Mouse (Mus musculus): Measurements from ENCODE around the gene Gpcpd1.

The Gpcpd1 gene

DNA sequence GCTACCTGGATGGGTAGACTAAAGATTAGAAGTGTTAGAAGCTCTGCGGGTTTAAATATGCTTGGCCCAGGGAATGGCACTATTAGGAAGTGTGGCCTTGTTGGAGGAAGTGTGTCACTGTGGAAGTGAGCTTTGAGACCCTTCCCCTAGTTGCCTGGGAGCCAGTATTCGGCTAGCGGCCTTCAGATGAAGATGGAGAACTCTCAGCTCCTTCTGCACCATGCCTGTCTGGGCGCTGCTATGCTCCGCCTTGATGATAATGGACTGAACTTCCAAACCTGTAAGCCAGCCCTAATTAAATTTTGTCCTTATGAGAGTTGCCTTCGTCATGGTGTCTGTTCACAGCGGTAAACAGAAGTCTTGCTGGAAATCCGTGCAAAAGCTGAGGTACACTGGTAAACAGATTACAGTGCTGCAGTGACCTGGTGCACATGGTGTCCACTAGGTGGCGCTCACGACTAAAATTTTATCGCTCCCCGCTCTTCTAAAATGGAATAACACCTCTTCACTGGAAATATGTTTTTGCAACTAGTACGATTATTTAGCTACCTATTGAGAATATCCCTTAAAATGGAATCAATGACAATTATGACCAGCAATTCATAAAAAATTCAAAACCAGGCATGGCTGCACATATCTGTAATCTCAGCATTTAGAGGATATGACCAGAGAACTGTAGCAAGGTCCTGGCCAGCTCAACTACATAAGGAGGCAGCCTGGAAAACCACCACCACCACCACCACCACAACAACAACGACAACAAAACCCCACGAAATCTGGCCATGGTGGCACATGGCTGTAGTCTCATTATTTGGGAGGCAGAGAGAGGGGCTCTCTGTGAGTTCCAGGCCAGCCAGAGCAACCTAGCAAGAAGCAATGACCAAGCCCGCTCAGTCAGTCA lies 71.1 kb downstream of the Gpcpd1 start:
- peak; percentile 83 to 91 for DNase-seq

DNA sequence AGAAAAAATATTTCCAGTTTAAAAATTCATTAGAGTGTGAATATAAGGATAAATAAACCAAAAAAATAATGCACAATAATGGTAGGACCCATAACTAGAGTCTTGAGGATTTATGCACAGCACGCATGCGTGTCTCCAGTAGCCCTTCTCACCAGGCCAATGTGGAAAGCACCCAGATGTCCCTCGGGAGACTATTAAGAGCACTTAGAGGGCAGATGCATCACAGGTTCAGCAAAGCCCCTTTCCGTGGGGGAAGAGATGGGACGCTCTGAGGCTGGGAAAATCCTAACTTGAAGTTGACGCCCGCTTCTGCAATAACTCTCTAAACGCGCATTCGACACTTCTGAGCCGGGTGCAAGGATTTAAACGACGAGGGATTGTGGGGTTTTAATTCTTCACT lies 71.9 kb downstream of the Gpcpd1 start:
- no peak for DNase-seq

DNA sequence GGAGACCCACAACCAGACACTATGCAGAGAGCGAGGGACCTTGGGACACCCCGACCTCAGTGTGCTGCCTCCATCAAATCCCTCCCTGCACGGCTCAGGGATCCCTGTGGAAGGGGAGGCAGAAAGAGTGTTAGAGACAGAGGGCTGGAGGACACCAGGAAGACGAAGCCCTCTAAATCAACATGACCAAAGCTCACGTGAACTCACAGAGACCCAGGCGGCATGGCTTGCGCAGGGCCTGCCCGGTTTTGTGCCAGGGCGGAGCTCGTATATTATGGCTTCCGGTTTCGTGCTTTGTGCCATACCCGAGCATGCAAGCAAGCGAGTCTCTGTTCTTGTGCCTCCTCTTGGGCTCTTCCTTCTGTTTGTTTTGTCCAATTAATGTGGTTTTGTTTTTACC lies 72.5 kb downstream of the Gpcpd1 start:
- no peak for DNase-seq

DNA sequence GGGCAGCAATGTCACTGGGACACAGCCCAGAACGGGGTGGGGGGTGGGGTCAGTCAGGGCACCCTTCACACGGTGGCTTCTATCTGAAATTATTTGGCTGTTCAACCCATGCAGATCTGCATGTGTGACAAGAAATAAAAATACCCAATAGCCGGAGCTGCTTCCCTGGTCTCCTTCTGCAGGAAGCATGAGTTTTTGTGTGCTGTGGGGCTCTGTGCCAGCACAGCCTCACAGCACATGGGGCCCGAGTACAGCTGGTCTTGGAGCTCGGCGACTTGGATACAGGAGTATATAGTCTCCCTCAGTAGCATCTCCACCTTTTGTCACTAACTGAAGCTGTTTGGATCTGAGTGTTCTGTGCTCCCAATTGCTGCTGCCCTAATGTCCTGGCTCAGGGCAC lies 73.2 kb downstream of the Gpcpd1 start:
- peak; percentile 72 to 79 for DNase-seq

DNA sequence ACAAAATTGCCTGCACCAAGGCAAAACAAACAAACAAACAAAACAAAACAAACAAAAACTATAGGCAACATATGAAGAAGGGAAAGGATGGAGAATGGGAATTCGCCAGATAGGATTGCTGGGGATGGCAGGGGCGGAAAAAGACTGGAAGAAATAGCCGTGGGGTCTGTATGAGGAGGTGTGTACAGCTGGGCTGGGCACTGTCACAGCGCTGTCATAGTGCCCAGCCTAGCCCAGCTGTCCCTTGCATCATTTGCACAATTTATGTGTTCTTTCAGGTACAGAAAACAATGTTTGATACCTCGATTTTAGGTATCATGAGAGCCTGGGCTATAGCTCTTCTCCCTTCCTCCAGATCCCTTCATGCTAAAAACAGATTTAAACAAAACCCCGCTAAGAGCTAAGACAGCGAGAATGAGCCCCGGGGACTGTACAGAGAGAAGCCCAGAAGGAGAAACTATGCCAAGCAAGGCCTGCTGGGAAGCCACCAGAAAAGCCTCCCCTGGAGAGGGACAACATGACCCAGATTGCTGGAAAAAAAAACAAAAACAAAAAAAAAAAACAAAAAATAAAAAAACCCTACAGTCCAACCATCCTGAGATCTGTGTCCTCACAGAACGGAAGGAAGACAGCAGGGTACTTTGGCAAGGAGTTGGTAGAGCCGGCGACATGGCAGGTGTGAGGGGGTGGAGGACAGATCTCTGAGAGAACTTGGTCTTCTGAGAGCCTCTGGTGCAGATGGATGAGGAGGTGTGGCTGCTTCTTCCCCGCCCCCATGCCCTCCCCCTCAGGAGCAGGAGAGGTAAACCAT lies 74.0 kb downstream of the Gpcpd1 start:
- DNase-seq: peak; percentile 81 to 82

DNA sequence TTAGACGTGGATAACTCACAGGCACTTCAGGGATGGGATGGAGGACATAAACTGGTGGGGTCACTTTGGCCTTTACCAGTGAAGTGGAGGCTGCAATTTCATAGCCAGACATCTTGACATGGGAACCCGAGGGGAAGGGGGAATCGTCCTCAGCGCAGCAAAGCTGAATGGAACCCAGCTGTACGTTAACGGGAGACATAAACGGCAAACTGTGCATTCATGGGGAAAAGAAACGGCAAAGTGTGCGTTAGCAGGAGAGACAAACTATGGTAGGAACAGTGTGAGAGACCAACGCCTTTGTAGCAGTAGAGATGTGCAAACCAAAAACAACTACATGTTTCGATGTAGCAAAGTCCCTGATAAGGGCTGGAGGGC lies 74.6 kb downstream of the Gpcpd1 start:
- peak in 1 of 2 experiments; percentile 37 for DNase-seq

DNA sequence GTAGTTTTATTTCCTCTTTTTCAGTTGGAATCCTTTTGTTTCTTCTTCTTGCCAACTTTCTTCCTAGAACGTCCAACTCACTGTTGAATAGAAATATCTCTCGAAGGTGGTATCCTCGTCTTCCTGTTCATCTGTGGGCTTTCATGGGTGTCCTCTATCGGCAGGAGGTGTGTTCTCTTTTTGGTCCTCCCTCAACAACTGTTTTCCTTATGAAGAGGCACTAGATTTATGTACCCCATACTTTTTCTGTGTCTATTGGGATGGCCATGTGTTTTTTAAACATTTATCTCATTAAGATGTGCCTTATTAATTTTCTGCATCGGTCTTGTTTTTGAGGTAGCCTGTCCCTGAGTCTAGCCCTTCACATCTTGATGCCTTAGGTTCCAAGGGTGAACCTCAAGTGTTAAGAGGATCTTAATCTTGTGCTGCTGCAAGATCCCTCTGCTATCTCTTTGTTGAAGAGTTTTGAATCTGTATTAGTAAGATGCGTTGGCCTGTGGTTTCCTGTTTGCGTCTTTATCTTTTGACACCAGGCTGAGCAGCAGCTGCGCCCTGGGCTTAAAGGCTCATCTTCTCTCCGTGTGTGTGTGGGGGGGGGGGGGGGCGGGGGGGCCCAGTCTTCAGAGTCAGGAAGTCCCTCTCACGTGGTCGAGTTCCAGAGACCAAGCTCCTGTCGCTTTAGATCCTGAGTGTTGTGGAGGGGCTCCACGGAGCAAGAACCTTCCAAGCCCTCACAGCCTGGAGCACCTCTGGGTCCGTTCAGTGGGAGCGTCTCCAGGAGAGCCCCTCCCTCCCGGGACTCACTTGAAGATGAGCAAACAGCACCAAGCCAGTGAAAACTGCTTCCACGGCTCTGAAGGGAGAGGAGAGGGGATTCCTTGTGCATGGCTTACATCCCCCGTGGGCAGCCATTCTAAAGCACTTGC lies 75.2 kb downstream of the Gpcpd1 start:
- peak in 1 of 2 experiments; percentile 28 for DNase-seq

DNA sequence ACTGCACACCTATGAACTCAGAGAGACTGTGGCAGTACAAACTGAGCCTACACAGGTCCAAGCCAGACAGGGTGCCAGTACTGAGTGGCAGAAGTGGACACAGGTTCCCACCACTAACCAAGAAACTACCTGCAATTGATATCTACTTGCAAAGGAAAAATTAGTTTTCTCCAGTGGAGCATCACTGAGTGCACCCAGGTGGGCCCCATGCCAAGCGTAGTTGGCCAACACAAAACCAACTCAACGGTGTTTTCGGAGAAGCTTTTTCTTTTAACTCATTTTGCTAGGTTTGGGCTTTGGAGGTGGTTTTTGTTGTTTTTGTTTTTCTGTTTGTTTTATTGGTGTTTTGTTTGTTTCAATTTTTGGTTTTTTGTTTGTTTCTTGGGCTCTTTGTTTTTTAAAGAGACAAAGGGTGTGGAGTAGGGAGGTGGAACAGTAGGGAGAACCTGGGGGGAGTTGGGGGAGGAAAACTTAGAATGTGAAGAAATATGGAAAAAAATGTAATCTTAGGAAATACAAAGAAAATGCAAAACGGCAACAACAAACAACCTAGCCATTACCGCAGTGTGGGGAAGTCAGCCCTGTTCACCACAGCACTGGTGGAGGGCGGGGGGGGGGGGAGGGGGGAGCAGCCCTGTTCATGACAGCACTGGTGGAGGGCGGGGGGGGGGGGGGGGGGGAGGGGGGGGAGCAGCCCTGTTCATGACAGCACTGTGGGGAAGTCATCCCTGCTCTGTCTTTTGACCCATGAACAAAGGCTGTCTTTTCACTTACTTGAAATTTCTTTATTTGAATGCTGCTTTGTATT lies 76.3 kb downstream of the Gpcpd1 start:
- peak; percentile 25 to 56 for DNase-seq

DNA sequence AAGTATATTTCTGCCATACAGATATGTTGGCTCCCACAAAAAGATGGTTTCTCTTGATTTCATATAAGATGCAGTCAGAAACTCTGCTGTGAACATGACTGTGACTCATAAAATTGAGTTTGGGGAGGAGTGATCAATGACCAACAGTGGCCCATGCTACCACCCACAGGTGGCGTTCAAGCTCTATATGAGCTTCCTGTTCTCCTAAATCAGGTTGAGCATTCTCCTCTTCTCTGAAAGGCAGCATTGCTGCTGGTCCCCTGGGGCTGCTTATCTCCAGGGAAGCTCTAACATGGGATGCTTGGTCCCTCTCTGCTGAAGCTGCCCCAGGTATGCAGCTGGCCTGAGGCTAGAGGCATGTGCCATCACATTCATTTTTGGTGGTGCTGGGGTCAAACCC lies 77.8 kb downstream of the Gpcpd1 start:
- DNase-seq: no peak

DNA sequence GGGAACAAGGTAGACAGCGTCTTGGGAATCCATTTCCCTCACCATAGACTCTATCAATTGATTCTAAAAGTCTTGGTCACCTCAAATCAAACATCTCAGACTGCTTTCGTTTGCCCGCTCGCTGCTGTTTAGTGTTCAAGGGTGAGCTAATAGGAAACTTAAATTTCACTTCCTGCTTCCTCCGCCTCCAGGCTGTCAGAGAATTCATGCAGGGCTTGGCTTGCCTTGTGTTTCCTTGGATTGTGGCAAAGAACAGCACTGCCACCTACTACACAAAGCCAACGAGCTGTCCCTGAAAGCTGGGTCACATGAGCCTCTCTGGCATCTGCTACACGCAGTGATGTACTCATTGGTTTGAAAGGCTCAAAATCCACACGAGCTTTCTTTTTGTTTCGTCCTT lies 78.3 kb downstream of the Gpcpd1 start:
- DNase-seq: peak; percentile 50 to 60

DNA sequence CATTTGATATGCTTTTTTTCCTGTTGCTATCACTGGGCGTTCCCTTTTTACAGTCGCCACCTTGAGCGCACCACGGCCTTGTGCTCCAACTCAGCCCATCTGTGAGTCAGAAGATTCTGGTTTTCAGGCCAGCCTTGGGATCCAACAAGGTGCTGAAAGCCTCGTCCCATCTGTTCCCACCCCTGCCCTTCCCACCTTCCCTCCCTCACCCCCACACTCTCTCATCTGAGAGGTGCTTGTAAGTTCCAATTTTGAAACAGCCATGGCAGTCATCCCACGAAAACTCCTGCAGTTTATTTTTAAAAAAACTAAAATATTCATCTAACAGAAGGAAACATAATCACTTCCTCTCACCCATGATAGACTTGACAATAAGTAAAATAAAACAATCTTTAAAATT lies 80.0 kb downstream of the Gpcpd1 start:
- peak in 1 of 2 experiments; percentile 35 for DNase-seq

DNA sequence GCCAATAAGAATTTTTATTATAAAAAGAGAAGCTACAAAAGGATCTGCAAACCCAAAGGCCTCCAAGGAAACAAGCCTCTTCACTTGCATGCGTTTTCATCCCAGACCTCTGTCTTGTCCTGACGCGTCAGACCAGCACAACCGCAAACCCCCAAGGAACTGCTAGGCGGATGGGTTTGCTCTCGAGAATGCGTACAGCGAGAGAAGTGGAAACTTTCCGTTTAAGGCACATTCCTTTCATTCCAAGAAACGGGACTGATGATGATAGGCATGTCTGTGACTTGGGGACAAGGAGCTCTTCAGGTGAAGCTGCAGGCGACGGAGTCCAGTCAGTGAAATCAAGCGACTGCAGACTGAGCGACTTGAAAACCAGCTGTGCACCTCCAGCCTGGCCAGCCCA lies 80.4 kb downstream of the Gpcpd1 start:
- no peak for DNase-seq

DNA sequence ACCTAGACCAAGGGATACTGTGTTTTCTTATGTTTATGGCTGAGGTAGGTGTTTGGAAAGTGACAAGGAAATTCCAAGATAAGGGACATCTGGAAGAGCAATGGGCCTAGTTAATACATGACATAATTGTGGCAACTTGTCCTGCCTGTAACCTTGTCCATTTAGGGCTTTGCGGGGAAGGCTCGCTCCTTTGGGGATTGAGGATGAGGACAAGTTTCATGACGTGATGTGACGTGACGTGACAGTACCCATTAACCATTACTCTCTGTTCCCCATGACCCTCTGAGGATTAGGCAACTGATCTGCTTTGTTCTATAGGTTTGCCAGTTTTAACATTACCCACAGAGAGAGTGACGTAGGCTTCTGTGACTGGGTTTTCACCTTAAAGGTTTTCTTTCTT lies 81.7 kb downstream of the Gpcpd1 start:
- no peak for DNase-seq

DNA sequence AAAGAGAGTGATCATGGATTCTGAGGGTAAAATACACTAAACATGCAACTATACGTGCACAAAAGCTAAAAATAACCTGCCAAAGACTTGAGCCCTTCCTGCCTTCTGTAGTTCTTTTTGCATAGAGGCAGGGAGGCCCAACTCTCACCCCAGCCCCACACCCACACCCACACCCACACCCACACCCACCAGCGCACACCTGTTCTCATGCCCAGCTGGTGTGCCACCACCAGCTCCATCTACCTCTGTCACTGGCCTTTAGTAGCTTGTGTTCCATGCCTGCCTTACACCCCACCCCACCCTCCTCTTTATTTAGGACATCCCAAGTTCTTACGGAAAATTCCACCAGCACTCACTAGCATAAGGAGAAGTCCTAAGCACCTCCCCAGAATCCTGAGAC lies 89.2 kb downstream of the Gpcpd1 start:
- no peak for DNase-seq

DNA sequence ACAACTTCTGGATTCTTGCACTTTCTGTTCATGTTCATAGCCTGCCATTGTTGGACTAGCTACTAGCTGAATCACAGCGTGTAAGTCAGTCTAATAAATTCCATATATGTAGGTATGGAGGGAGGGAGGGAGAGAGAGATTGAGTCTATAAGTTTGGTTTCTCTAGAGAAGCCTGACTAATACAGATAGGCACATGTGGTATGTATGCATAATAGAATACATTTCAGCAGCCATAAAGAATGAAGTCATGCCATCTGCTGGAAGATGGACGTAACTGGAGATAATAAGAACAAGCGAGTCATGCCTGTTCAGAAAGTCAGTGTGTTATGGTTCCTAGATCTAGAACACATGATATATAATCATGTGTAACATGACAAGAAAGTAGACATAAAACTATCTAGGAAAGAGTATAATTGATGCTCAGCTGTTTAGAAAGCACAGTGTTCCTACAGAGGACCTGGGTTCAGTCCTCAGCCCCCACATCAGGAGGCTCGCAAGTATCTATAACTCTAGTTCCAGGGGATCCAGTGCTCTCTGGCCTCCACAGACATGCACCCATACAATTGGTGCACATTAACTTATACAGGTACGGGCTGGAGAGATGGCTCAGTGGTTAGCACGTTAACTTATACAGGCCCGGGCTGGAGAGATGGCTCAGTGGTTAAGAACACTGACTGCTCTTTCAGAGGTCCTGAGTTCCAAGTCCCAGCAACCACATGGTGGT lies 90.0 kb downstream of the Gpcpd1 start:
- no peak for DNase-seq

DNA sequence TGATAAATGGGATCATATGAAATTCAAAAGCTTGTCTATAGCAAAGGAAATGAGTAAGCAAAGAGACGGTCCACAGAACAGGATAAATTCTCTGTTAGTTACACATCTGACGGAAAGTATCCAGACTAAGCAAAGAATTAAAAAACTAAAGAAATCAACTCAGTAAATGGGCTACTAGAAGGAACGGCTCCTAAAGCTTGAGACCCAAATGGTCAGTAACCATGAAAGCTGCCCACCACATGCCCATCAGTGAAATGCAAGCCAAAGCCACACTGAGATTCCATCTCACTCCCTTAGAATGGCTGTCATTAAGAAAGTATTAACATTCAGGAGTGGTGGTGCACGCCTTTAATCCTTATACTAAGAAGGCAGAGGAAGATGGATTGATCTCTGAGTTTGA lies 94.3 kb downstream of the Gpcpd1 start:
- DNase-seq: no peak

DNA sequence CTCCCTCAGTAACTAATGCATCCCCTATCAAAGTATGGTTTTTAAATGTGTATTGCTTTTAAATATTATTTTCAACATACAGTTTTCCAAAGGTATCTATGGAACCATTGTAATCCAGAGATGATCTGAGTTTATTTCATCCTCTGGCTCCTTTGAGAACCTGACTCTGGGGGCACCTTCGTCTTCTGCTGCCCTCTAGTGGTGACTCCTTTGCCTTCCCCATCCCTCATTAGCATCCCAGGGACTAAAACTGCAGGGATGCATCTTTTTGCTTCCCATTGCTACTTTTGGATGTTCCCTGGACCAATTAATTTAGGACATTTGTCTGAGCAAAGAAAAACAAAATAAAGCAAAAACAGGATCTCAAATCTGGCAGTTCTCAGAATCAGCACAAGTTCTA lies 102.1 kb downstream of the Gpcpd1 start:
- DNase-seq: peak; percentile 66 to 77

DNA sequence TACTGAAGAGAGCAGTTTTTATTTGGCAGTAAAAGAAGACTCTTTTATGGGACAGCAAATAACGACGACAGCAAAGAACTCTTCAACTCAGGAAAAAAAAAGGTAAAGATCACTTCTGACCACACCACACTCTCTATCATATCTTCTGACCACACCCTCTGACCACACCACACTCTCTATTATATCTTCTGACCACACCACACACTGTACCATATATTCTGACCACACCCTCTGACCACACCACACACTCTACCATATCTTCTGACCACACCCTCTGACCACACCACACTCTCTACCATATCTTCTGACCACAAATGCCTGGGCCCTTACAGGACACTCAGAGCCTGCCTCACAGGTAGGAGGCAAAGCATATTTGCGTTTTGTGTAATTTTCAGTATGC lies 106.0 kb downstream of the Gpcpd1 start:
- DNase-seq: no peak
